Mouse (Mus musculus) heart, postnatal 0 days (tissue): ENCODE measurements at regions not wholly inside any gene's neighbourhood (a gene's known extent, or its start where the extent isn't known, plus 50 kb on each side); places are given as distances from the start of the nearest gene placed in this dataset.
"Not testable (repeated sequence)": the region's sequence is repeated elsewhere in the genome, so short reads cannot be mapped to it uniquely, and the experiment has no call there.

Source experiments
- CTCF ChIP-seq: IDR thresholded peaks from 2 replicates; pipeline ENCODE4 v1.5.1; 2016; ENCODE audit warnings: antibody characterized with exemption, control low read depth, low read depth
- EP300 ChIP-seq: IDR thresholded peaks from 2 replicates; pipeline ENCODE4 v1.6.1; 2016; ENCODE audit warnings: antibody characterized with exemption, low read depth

- TF ChIP-seq CTCF, EP300: not testable (repeated sequence)
These were observed 60.1 kb downstream of the Dynlt1b start for GRCm38 (mm10) chr17:6489926-6490564.
